Mouse (Mus musculus) heart, postnatal 14 days (tissue): ENCODE results near the gene Scaf1. TPM values are rescaled to one million over a fixed set of nuclear protein-coding genes. Genes with fewer than 3 reads are reported as not detected.

Experiments used
- DNase-seq, 2 experiments: peaks; one replicate each; pipeline ENCODE4 v3.0.0; 2021 to 2022
- intact Hi-C: fragments of 180-260 bp; cut with DNase I; formaldehyde crosslinking; loops from one replicate; pipeline ENCODE4 v1.15.1; 2025
- total RNA-seq, 2 experiments: library from RNA; stranded (reverse); gene quantifications; 2 replicates each; pipeline ENCODE4 v1.2.3; 2021

Gene Scaf1
- total RNA-seq, 2 experiments from 2014 or later: 53.8 to 56.1 TPM

GRCm38 (mm10) chr7:44996672-44997071 lies 19.5 kb downstream of the Scaf1 start:
- no peak for DNase-seq
- intact Hi-C loops: no loop called here

- intact Hi-C loops: no loop called here
- no peak for DNase-seq
Measured at GRCm38 (mm10) chr7:44986879-44987718, 29.1 kb downstream of the Scaf1 start.

DNA sequence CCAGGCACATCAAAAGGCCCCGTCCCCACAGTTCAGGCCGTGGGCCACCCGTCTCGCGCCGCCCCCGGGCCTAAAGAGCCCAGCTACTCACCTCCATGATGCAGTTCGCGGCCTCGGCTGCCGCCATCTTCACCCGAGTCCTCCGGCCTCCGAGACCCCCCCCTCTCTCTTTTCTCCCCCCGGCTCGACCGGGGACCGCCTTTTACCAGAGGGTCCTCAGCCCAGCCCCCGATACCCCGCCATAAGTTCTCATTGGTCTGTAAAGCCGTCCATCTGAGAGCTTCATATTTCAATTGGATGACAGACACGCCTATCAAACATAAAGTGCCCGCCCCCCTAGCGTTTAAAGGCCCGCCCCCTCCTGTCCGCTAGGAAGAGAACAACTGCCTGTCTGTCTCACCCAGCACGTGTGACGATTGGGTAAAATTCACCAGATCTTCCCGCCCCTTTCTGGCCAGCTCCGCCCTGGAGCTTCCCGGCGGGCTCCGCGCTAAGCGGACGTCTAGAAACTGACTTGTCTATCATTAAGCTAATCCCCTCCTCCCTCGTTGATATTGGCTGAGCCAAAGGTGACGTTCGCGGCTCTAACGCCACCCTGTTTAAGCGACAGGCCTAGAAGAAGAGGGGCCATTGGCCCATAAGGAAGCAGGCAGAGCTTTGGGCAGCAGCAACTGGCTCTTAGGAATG lies 29.8 kb downstream of the Scaf1 start, which contains the start of gene Prmt1:
Prmt1 (minus strand) TSS at position 377 of the 687 bp plus-strand sequence.
- DNase-seq: peak; percentile 95 to 97
- intact Hi-C loops: no loop called here

- peak; percentile 71 to 79 for DNase-seq
- intact Hi-C loops: loop anchor here (2.0 kb wide), 1 partner anchor 35 kb away; no protein-coding TSS in a partner anchor
Measured at GRCm38 (mm10) chr7:44985595-44986191, 30.5 kb downstream of the Scaf1 start.

DNA sequence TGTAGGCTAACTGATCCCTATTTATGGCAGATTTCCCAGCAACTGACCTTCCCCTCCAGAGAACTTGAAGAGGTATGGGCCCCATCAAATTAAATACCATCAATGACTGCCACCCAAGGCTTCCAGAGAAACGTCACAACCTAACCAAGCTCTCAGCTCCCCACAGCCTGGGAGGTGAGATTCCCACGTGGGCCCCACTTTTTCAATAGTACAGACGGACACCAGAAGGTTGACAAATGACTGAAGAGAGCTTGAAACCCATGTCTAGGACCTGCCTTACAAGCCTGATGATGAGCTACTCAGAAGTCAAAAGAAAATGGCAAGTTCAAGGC lies 31.4 kb downstream of the Scaf1 start:
- intact Hi-C loops: loop anchor here (2.0 to 5.0 kb wide), 2 partner anchors 36 to 148 kb away; no protein-coding TSS in a partner anchor
- no peak for DNase-seq

DNA sequence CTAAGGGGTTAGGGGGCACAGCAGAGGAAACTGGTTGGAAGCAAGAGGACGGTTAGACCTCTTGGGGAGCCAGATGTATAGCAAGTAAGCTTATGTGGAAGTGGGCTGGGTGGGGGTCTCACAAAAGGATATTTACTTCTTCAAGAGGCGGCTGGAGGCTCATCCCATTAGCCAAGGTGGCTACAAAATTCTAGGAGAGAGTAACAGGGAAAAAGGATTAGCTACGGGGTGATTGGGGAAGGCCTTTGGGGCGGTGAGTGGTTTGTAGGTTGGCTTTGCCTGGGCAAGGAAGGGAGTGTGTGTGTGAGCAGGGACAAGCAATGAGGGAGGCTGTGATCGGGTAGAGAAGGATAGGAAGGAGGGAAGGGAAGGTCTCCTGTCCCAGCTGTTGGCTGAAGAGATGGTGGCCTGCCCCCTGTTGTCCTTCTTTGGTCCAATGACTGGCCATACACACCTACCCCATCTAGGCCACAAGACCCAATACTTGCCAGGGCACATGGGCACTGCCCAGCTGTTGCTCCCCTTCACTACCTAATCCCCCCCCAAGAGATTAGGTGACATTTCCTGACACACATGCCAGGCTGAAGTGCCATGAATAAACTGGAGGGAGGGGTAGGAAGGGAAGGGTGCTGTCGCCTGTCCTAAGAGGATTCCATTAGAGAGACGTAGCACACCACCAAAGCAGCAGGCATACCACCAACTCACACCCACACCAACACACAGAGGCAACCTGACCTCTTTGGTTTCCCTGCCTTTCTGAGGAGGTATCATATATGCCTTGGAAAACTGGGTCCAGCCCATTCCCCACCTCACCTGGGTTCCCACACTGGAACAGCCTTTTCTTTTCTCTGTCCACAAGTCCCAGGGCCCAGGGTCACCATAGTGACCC lies 32.0 kb downstream of the Scaf1 start:
- no peak for DNase-seq
- intact Hi-C loops: loop anchor here (2.0 to 5.0 kb wide), 3 partner anchors 37 to 148 kb away; no protein-coding TSS in a partner anchor

- intact Hi-C loops: loop anchor here (2.0 to 5.0 kb wide), 2 partner anchors 86 to 149 kb away; no protein-coding TSS in a partner anchor
- DNase-seq: peak; percentile 89 to 95
Measured at GRCm38 (mm10) chr7:44983085-44983484, 33.1 kb downstream of the Scaf1 start.

DNA sequence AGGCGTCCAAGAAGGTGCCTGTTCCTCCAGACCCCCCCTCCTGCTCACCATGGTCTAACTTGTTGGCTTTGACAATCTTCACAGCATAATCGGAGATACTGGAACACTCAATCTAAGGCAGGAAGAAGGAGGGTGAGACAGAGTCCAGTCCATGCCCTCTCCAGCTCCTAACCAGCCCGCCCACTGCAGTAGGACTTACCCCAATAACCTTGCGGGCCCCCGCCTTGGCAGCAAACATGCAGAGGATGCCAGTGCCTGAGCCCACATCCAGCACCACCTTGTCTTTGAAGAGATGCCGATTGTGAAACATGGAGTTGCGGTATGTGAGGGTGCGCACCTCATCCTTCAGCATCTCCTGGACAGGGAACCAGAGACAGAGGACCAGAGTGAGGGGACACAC lies 34.6 kb downstream of the Scaf1 start:
- DNase-seq: no peak
- intact Hi-C loops: loop anchor here (5.0 kb wide), 1 partner anchor 151 kb away; no protein-coding TSS in a partner anchor

- intact Hi-C loops: no loop called here
- no peak for DNase-seq
Measured at GRCm38 (mm10) chr7:44978300-44978699, 37.9 kb downstream of the Scaf1 start.

- no peak for DNase-seq
- intact Hi-C loops: no loop called here
Measured at GRCm38 (mm10) chr7:44975117-44975419, 41.1 kb downstream of the Scaf1 start.

DNA sequence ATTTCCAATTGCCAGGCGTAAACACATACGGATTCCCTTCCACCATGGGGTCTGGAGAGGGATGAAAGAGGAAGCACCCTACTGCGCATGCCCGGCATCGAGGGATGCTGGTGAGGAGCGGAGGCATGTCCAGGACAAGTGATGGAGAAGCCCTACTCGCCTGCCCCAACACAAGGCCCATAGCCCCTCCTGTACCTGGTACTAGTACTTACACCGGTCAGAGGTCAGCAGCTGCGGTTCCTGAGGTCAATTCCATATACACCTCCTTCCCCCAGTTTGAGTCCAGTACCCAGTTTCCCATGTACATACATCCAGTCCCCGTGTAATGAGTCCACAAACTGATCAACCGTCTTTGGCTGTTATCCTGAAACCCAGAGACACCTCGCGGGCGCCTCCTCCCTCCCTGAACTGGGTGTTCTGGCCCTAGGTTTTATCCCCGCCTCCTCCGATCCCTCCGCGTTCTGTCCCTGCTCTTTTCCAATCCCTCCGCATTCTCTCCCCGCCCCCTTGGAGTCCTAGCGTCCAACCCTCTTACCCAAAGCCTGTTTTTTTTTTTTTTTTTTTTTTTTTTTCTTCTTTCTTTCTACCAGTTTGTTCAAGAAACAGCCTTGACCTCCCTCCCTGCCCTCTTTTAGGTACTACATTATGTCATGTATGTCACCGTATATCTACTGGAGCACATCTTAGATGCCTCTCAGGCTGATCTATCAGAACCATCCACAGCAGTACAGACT lies 41.6 kb downstream of the Scaf1 start, which contains the start of gene Cpt1c:
Cpt1c (minus strand) TSS at position 469 of the 734 bp plus-strand sequence.
- intact Hi-C loops: no loop called here
- DNase-seq: peak; percentile 76 to 82

GRCm38 (mm10) chr7:44973415-44974130 lies 42.6 kb downstream of the Scaf1 start:
- no peak for DNase-seq

GRCm38 (mm10) chr7:44971142-44971541 lies 45.0 kb downstream of the Scaf1 start:
- intact Hi-C loops: no loop called here
- no peak for DNase-seq

More at GRCm38 (mm10) chr7:44973415-44974130, 42.6 kb downstream of the Scaf1 start:
- intact Hi-C loops: no loop called here

DNA sequence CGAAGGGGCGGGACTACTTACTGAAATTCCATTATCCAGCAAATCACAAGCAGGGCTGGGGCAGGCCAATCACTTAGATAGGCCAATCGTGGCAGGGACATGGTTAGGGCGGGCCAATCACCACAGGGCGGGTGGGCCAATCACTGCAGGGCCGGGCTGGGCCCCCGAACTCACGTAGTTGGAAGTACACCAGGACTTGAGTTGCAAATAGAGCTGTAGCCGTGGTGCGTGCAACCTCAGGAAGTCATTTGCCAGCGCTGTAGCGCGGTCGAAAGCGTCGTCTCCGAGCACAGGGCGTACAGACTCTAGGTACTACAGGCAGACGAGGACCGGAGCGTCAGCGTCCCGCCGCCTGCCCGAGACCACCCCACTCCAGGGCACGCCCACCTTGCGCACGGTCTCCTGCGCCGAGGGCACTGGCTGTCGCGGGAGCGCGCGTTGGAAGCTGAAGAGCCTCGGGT lies 45.9 kb downstream of the Scaf1 start:
- intact Hi-C loops: no loop called here
- peak; percentile 77 to 82 for DNase-seq

DNA sequence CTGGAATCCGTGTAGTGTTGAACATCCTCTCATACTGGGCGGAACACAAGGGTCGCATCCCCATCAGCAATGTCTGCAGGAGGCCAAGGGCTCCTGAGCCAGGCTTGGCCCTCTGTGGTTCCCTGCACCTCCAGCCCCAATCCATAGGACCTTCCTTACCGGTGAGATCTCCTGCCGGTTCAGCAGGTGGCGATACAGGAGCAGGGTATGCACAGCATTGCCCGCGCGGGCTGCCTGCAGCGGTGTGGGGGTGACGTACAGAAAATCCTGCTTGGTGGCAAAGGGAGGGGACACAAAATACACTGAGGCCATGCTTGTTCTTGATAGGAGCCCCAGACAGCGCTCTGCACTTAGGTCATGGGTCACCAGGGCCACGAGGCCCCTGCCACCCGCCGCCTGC lies 49.5 kb downstream of the Scaf1 start:
- intact Hi-C loops: loop anchor here (5.0 kb wide), 1 partner anchor 39 kb away; the partner anchor contains the start of gene Ap2a1
- DNase-seq: no peak

DNA sequence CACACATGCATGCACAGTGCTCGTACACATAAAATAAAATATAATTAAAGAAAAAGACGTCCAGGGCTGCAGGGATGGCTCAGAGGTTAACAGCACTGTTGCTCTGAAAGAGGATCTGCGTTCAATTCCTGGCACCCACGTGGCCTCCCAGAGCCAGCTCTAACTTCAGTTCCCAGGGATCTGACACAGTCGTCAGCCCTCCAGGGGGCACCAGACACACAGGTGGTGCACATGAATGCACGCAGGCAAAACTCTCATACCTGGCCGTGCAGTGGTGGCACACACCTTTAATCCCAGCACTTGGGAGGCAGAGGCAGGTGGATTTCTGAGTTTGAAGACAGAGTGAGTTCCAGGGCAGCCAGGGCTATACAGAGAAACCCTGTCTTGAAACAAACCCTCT lies 50.2 kb downstream of the Scaf1 start:
- no peak for DNase-seq
- intact Hi-C loops: loop anchor here (5.0 kb wide), 1 partner anchor 39 kb away; the partner anchor contains the start of gene Ap2a1

DNA sequence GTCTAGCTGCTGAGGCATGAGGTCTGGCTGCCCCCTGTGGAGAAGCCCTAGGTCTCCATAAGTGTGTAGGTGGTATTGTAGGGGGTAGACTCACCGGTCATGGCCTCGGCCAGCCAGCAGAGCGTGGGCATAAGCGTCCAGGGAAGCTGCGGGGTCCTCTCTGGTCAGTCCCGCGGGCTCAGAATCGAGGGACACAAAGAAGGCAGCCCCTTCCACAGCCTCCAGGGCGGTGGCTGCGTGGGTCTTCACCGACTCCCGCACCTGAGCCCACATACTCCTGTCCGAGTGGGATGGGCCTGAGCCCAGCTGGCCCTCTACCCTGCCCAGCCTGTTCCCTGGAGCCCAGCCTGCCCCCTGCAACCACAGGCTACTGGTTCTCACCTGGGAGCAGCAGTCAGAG lies 51.2 kb downstream of the Scaf1 start:
- DNase-seq: no peak
- intact Hi-C loops: loop anchor here (5.0 kb wide), 1 partner anchor 38 kb away; the partner anchor contains the start of gene Ap2a1

DNA sequence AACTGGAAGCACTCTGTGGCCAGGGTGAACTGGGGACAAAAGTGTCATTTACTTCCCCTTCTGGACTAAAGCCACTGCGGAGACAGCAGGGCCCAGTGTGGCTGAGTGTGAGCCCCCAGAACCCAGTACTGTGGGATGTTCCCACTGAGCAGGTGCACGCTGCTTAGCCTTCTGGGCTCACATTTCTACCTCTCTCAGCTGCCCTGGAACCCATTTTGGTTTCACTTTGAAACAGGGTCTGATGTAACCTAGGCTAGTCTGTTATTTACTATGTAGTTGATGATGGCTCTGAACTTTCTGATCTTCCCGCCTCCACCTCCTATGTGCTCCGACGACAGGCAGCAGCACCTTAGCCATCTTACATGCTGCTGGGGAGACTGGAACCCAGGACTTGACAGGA lies 53.3 kb downstream of the Scaf1 start:
- no peak for DNase-seq
- intact Hi-C loops: no loop called here
